Mouse (Mus musculus) heart, embryonic 14.5 days (tissue): Measurements from ENCODE around the gene Slc39a2. TPM values are rescaled to one million over a fixed set of nuclear protein-coding genes. Genes with fewer than 3 reads are reported as not detected.

Experiments
- ATAC-seq: fragments of 200-750 bp; cut with Nextera tagmentation; 2 replicates; pipeline ENCODE4 v1.8.0; 2017; ENCODE audit warnings: low read depth, moderate TSS enrichment; ENCODE audit not compliant: insufficient number of reproducible peaks, insufficient read depth, low FRiP score
- H3K27ac ChIP-seq, 2 experiments: fragments of 200-500 bp in 1 of 2; fragments of 300-500 bp in 1 of 2; sonication (generic) in 1 of 2; replicated peaks in 1 of 2; 2 replicates each; pipeline ENCODE4 v1.5.1; 2012 to 2014; ENCODE audit warnings: low read depth in 2 of 2, low read length in 2 of 2, control low read depth in 1 of 2, mild to moderate bottlenecking in 1 of 2, mixed read lengths in 1 of 2; ENCODE audit not compliant: control insufficient read depth in 1 of 2, insufficient read depth in 1 of 2
- H3K27me3 ChIP-seq: fragments of 300-500 bp; sonication (generic); 2 replicates; pipeline ENCODE4 v1.6.1; 2014; ENCODE audit warnings: mild to moderate bottlenecking, low read length, control low read depth; ENCODE audit not compliant: control insufficient read depth, insufficient read depth
- H3K36me3 ChIP-seq: fragments of 300-500 bp; sonication (generic); 2 replicates; pipeline ENCODE4 v1.6.1; 2014; ENCODE audit warnings: mild to moderate bottlenecking, control low read depth, low read length, mixed read lengths; ENCODE audit not compliant: control insufficient read depth, insufficient read depth
- H3K4me1 ChIP-seq, 2 experiments: fragments of 200-500 bp in 1 of 2; fragments of 300-500 bp in 1 of 2; sonication (generic) in 1 of 2; 2 replicates each; pipeline ENCODE4 v1.6.1; 2012 to 2014; ENCODE audit warnings: low read length in 2 of 2, control low read depth in 1 of 2, mixed read lengths in 1 of 2; ENCODE audit not compliant: control insufficient read depth in 2 of 2, insufficient read depth in 2 of 2
- H3K4me2 ChIP-seq: fragments of 300-500 bp; sonication (generic); 2 replicates; pipeline ENCODE4 v1.6.1; 2014; ENCODE audit warnings: mild to moderate bottlenecking, low read length
- H3K4me3 ChIP-seq, 2 experiments: fragments of 200-500 bp in 1 of 2; fragments of 300-500 bp in 1 of 2; sonication (generic) in 1 of 2; 2 replicates each; pipeline ENCODE4 v1.5.1; 2012 to 2014; ENCODE audit warnings: low read length in 2 of 2, mild to moderate bottlenecking in 2 of 2, control low read depth in 1 of 2, low read depth in 1 of 2, moderate library complexity in 1 of 2; ENCODE audit not compliant: control insufficient read depth in 1 of 2, insufficient read depth in 1 of 2
- H3K9ac ChIP-seq: fragments of 300-500 bp; sonication (generic); 2 replicates; pipeline ENCODE4 v1.6.1; 2014; ENCODE audit warnings: mild to moderate bottlenecking, low read length
- H3K9me3 ChIP-seq: fragments of 300-500 bp; sonication (generic); 2 replicates; pipeline ENCODE4 v1.6.1; 2016; ENCODE audit warnings: low read length, control low read depth; ENCODE audit not compliant: control insufficient read depth
- WGBS: fragments of 180-500 bp; shearing (Covaris S2); extraction: QIAGEN DNeasy Blood & Tissue Kit; methylation state at CpG from one replicate; pipeline ENCODE4 v1.1.7; 2014; 5-methylcytosine and 5-hydroxymethylcytosine counted together
- polyA plus RNA-seq: library from polyadenylated mRNA; unstranded; fragments of >200 nt; fragmentation: Nextera tagmentation; extraction: Ambion mirVana; gene quantifications from 2 replicates; pipeline ENCODE4 v1.2.1, GENCODE M21; 2014

The Slc39a2 gene
- polyA plus RNA-seq, 1 experiment from 2014 or later = 0.20 TPM

DNA sequence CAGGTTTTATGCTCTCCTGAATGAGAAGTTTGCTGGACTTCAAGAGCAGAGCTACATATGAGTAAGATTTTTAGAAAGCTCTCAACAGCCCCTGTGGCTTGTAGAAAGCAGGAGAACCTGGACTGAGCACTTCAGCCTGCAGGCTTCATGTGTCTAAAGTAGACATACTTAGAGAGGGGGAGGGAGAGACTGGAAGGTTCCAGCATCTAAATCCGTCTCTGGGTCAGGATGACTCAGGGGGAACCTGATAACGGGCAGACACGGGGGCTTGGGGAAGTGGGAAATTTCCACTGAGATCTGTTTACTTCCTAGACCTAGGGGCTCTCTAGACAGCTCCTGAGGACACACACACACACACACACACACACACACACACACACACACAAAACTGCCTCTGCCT lies 22.3 kb downstream of the Slc39a2 start:
- Histone ChIP-seq H3K27ac (peak overlapping the region; percentile 92 to 96), H3K36me3 (peaks cover 13% of the 10 kb centered on the region), H3K4me2 (peak overlapping the region; percentile 98), H3K9me3 (no peaks in the 10 kb centered on the region), H3K4me1 (peaks cover 13 to 24% of the 10 kb centered on the region in 2 experiments), H3K4me3 (no peak overlapping the region), H3K27me3 (no peaks in the 10 kb centered on the region; the same call in 1 of the 2 replicates), H3K9ac (peak overlapping the region; percentile 22; the same call in 1 of the 2 replicates)
- WGBS = 2% methylated on average over 3 of the region's 3 CpGs
- no peak for ATAC-seq

DNA sequence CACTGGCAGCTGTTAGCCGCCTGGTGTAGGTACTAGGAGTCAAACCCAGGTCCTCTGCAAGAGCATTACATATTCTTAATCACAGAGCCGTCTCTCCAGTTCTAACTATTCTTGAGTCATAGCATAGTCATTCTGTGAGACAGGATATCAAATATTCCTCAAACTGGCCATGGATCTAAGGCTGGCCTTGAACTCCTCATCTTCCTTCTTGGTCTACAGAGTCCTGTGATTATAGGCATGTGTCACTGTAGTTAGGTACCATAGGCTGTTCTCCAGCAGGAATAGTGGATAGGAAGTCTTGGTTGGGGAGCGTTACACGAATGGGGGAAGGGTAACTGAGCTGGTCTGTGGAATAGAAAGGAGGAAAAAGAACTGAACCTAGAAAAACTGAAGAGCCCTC lies 23.9 kb downstream of the Slc39a2 start:
- Histone ChIP-seq H3K9ac (no peak overlapping the region), H3K27me3 (no peaks in the 10 kb centered on the region; the same call in 1 of the 2 replicates), H3K4me3 (no peak overlapping the region), H3K27ac (no peak overlapping the region), H3K4me1 (peaks cover 15 to 25% of the 10 kb centered on the region in 2 experiments), H3K36me3 (no peaks in the 10 kb centered on the region), H3K9me3 (no peaks in the 10 kb centered on the region), H3K4me2 (no peak overlapping the region)
- ATAC-seq = no peak
- WGBS = 90% methylated on average over 4 of the region's 4 CpGs

DNA sequence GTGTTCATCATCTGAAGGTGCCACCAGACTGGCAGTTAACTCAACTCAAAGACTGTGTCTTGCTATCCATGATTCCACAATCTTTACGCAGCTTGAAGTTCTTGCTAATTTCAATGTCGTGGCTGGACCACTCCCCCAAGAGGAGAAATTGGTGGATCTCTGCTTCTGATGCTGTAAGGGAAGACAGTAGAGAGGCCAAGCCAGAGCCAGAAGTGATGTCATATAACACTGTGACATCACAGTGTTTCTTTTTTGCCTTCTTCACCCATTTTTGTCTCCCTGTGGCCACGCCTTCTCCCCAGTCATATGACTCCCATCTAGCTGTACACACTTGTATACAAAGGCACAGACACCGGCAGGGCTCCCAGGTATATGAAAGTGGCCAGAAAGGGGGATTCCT lies 25.4 kb downstream of the Slc39a2 start, which contains the start of gene Tppp2:
TSS of gene Tppp2 (plus strand) at position 301 of the 400 bp plus-strand sequence.
- 82% methylated on average over 4 of the region's 4 CpGs for WGBS
- Histone ChIP-seq H3K4me2 (no peak within 1 kb of the TSS), H3K9ac (no peak within 1 kb of the TSS), H3K27ac (no peak within 1 kb of the TSS), H3K9me3 (no peaks in the 10 kb centered on the region), H3K4me3 (no peak within 1 kb of the TSS), H3K27me3 (no peaks in the 10 kb centered on the region), H3K4me1 (peaks cover 27 to 32% of the 10 kb centered on the region in 2 experiments), H3K36me3 (no peaks in the 10 kb centered on the region)
- no peak for ATAC-seq

DNA sequence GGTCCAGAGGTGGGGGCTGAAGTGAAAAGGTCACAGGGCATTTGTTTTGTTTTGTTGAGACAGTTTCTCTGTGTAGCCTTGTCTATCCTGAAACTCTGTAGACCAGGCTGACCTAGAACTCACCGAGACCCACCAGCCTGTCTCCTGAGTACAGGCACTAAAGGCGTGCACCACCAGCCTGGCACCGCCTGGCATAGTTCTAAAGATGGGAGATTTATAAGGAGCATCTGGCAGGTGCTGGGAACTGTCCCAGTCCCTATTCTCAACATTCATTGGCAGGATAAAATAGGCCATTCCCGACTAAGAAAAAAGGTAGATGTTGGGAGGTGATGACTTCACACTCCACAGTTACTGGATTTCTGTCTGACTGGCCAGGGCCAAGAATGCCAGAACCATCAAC lies 26.3 kb downstream of the Slc39a2 start:
- H3K4me2 ChIP-seq = no peak overlapping the region
- H3K4me3 ChIP-seq = no peak overlapping the region
- ATAC-seq = no peak
- H3K27me3 ChIP-seq = no peaks in the 10 kb centered on the region
- H3K27ac ChIP-seq = no peak overlapping the region
- peaks cover 30 to 31% of the 10 kb centered on the region in 2 experiments for H3K4me1 ChIP-seq
- H3K9me3 ChIP-seq = no peaks in the 10 kb centered on the region
- WGBS = 79% methylated on average over 4 of the region's 4 CpGs
- no peak overlapping the region for H3K9ac ChIP-seq
- no peaks in the 10 kb centered on the region for H3K36me3 ChIP-seq

DNA sequence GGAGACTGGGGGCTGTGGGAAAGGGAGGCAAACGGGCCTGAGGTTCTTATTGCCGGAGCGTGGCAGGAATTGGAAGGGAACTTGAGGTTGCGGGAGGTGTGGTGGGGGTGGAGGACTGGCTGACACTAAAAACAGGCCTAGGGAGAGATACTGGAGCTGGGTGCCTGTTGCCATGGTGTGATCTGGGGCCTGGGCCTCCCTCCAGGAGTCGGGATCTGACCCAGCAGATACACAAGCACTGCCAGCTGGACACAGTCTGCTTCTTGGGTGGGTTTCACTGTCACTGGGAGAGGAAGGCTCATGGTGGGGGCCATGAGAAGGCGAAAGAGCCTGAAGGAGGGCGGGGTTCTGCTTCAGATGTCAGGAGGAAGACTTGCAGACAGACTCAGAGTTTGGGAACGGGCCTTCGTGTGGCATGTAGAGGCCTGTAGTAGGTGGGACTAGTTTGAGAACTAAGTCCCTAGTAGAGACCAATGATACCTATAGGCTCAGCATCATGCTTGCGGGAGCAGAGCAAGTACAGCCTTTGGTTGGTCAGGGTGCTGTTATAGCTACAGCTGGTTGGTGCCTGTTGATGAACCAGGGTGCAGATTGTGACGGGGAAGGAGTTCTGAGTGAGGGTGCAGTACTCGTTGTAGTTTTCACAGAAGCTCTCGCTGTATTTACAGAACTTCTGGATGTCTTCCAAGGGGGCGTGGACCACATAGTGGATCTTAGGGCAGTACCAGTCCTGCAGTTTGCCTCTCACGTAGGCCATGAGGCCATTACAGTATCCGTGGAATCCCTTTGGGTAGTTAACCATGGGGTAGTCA lies 29.3 kb downstream of the Slc39a2 start:
- H3K9me3 ChIP-seq = no peaks in the 10 kb centered on the region
- H3K27ac ChIP-seq = 0 out of 4 replicates have a peak overlapping the region, but pooled peaks of 1 of the 2 experiments have one; percentile 44
- H3K4me2 ChIP-seq = no peak overlapping the region
- H3K27me3 ChIP-seq = no peaks in the 10 kb centered on the region
- WGBS = 61% methylated on average over 16 of the region's 16 CpGs
- no peaks in the 10 kb centered on the region for H3K36me3 ChIP-seq
- H3K9ac ChIP-seq = no peak overlapping the region
- 0 out of 2 replicates have a peak, but pooled peaks have one; percentile 47 for ATAC-seq
- no peak overlapping the region for H3K4me3 ChIP-seq
- peaks cover 15 to 21% of the 10 kb centered on the region in 2 experiments for H3K4me1 ChIP-seq

DNA sequence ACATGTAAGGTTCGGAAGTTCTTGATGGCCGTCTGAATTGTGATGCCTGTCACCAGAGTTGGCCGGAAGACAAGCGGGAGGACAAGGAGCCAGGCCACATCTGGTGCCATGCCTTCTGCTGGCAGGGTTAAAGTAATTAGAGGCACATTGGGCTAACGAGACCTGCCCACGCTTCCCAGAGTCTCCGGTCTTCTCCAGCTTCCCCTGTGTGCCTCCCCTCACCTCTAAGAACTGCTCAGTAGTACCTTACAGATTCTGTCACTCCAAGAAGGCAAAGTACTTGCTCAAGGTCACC lies 29.8 kb downstream of the Slc39a2 start, which contains the start of gene Rnase13:
TSS of gene Rnase13 (minus strand) at position 203 of the 295 bp plus-strand sequence.
- 85% methylated on average over 7 of the region's 7 CpGs for WGBS
- H3K27ac ChIP-seq = 0 out of 4 replicates have a peak within 1 kb of the TSS, but pooled peaks of 1 of the 2 experiments have one; percentile 44
- no peak for ATAC-seq

DNA sequence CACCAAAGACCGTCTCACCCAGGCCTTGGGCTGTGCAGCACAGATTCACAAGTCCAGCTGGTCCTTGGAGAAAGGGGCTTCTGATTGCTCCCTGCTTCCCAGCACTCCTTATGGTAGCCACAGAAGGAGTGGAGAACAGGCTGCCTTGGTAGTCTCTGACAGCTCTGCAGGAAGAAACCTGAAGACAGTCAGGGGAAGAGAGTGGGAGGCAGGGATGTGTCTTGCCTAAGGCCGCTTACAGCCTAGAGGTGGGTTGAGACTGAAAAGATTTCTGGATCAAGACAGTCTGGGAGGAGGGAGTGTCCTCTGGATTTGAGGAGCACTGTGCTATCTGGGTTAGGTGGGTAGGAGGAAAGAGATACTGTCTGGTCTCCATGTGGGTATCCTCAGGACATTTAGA lies 30.2 kb downstream of the Slc39a2 start:
- Histone ChIP-seq H3K4me3 (no peak overlapping the region), H3K4me1 (peaks cover 15 to 21% of the 10 kb centered on the region in 2 experiments), H3K9me3 (no peaks in the 10 kb centered on the region), H3K9ac (no peak overlapping the region), H3K4me2 (no peak overlapping the region), H3K27me3 (no peaks in the 10 kb centered on the region), H3K27ac (no peak overlapping the region), H3K36me3 (no peaks in the 10 kb centered on the region)
- WGBS = 77% methylated on average over 2 of the region's 2 CpGs
- ATAC-seq = no peak

More for the DNA sequence above, 29.8 kb downstream of the Slc39a2 start, which contains the start of gene Rnase13:
- no peak within 1 kb of the TSS for H3K4me2 ChIP-seq
- no peak within 1 kb of the TSS for H3K4me3 ChIP-seq
- peaks cover 15 to 21% of the 10 kb centered on the region in 2 experiments for H3K4me1 ChIP-seq
- H3K27me3 ChIP-seq = no peaks in the 10 kb centered on the region
- no peaks in the 10 kb centered on the region for H3K9me3 ChIP-seq
- H3K36me3 ChIP-seq = no peaks in the 10 kb centered on the region
- no peak within 1 kb of the TSS for H3K9ac ChIP-seq
